Mouse (Mus musculus): Measurements from ENCODE around the gene Reep6. TPM values are rescaled to one million over a fixed set of nuclear protein-coding genes. Genes with fewer than 3 reads are reported as not detected.

Gene Reep6
- polyA plus RNA-seq, 1 experiment from 2014 or later: 2.0 TPM

GRCm38 (mm10) chr10:80385310-80385709 lies 55.6 kb downstream of the Reep6 start:
- ATAC-seq: peak; percentile 20
- H3K9ac ChIP-seq: peak overlapping the region; percentile 100
- peaks cover 38% of the 10 kb centered on the region for H3K4me1 ChIP-seq
- H3K9me3 ChIP-seq (replicated peaks): no peaks in the 10 kb centered on the region
- H3K4me3 ChIP-seq: peak overlapping the region; percentile 99
- peak overlapping the region; percentile 99 for H3K27ac ChIP-seq
- H3K36me3 ChIP-seq (ENCODE audit: poor library complexity, severe bottlenecking): peaks cover 56% of the 10 kb centered on the region
- H3K4me2 ChIP-seq: peak overlapping the region; percentile 97
- 3% methylated on average over 7 of the region's 7 CpGs for WGBS
- H3K27me3 ChIP-seq: no peaks in the 10 kb centered on the region

Small RNA genes lying within 50 kb of the gene (microRNA-seq; reads per million reads assigned to microRNA genes)
- not detected for gene Gm22721

Other genes starting within 250 kb of the Reep6 start
- 11.6 and 13.6 TPM in 2 replicates for gene Sbno2, start 224.4 kb upstream of the Reep6 start, polyA plus RNA-seq (2015; fragmentation: Nextera tagmentation; extraction: Ambion mirVana)
- gene Stk11, start 214.2 kb upstream of the Reep6 start, polyA plus RNA-seq (2015; fragmentation: Nextera tagmentation; extraction: Ambion mirVana): 20.7 and 21.6 TPM in 2 replicates
- gene Atp5d, start 191.3 kb upstream of the Reep6 start, polyA plus RNA-seq (2015; fragmentation: Nextera tagmentation; extraction: Ambion mirVana): 454 and 459 TPM in 2 replicates
- gene Cbarp, start 189.1 kb upstream of the Reep6 start, polyA plus RNA-seq (2015; fragmentation: Nextera tagmentation; extraction: Ambion mirVana): 21.2 and 26.8 TPM in 2 replicates
- 35.1 and 37.9 TPM in 2 replicates for gene Midn, start 181.7 kb upstream of the Reep6 start, polyA plus RNA-seq (2015; fragmentation: Nextera tagmentation; extraction: Ambion mirVana)
- 274 and 308 TPM in 2 replicates for gene Cirbp, start 164.0 kb upstream of the Reep6 start, polyA plus RNA-seq (2015; fragmentation: Nextera tagmentation; extraction: Ambion mirVana)
- gene 1600002K03Rik, start 157.0 kb upstream of the Reep6 start, polyA plus RNA-seq (2015; fragmentation: Nextera tagmentation; extraction: Ambion mirVana): 12.2 and 12.6 TPM in 2 replicates
- gene Efna2, start 150.5 kb upstream of the Reep6 start, polyA plus RNA-seq (2015; fragmentation: Nextera tagmentation; extraction: Ambion mirVana): 17.7 and 19.5 TPM in 2 replicates
- gene Mum1, start 103.5 kb upstream of the Reep6 start, polyA plus RNA-seq (2015; fragmentation: Nextera tagmentation; extraction: Ambion mirVana): 62.1 and 64.7 TPM in 2 replicates
- 267 and 274 TPM in 2 replicates for gene Ndufs7, start 80.8 kb upstream of the Reep6 start, polyA plus RNA-seq (2015; fragmentation: Nextera tagmentation; extraction: Ambion mirVana)
- gene Gamt, start 68.9 kb upstream of the Reep6 start, polyA plus RNA-seq (2015; fragmentation: Nextera tagmentation; extraction: Ambion mirVana): 18.2 and 18.3 TPM in 2 replicates
- gene Dazap1, start 68.5 kb upstream of the Reep6 start, polyA plus RNA-seq (2015; fragmentation: Nextera tagmentation; extraction: Ambion mirVana): 61.7 and 64.9 TPM in 2 replicates
- gene Rps15, start 37.5 kb upstream of the Reep6 start, polyA plus RNA-seq (2015; fragmentation: Nextera tagmentation; extraction: Ambion mirVana): 805 and 828 TPM in 2 replicates
- 129 and 140 TPM in 2 replicates for gene Apc2, start 34.0 kb upstream of the Reep6 start, polyA plus RNA-seq (2015; fragmentation: Nextera tagmentation; extraction: Ambion mirVana)
- 42.7 and 43.3 TPM in 2 replicates for gene 2310011J03Rik, start 9.4 kb upstream of the Reep6 start, polyA plus RNA-seq (2015; fragmentation: Nextera tagmentation; extraction: Ambion mirVana)
- gene Pcsk4, start 455 bp upstream of the Reep6 start, polyA plus RNA-seq (2015; fragmentation: Nextera tagmentation; extraction: Ambion mirVana): 2.9 and 3.0 TPM in 2 replicates
- gene Adamtsl5, start 18.5 kb downstream of the Reep6 start, polyA plus RNA-seq (2015; fragmentation: Nextera tagmentation; extraction: Ambion mirVana): 0.18 and 0.21 TPM in 2 replicates
- 0.40 and 0.64 TPM in 2 replicates for gene Plk5, start 26.5 kb downstream of the Reep6 start, polyA plus RNA-seq (2015; fragmentation: Nextera tagmentation; extraction: Ambion mirVana)
- 15.5 and 16.6 TPM in 2 replicates for gene Mex3d, start 57.7 kb downstream of the Reep6 start, polyA plus RNA-seq (2015; fragmentation: Nextera tagmentation; extraction: Ambion mirVana)
- 304 and 319 TPM in 2 replicates for gene Mbd3, start 69.6 kb downstream of the Reep6 start, polyA plus RNA-seq (2015; fragmentation: Nextera tagmentation; extraction: Ambion mirVana)
- 593 and 623 TPM in 2 replicates for gene Uqcr11, start 76.9 kb downstream of the Reep6 start, polyA plus RNA-seq (2015; fragmentation: Nextera tagmentation; extraction: Ambion mirVana)
- 112 and 119 TPM in 2 replicates for gene Tcf3, start 103.7 kb downstream of the Reep6 start, polyA plus RNA-seq (2015; fragmentation: Nextera tagmentation; extraction: Ambion mirVana)
- gene Onecut3, start 164.9 kb downstream of the Reep6 start, polyA plus RNA-seq (2015; fragmentation: Nextera tagmentation; extraction: Ambion mirVana): 0.35 and 0.57 TPM in 2 replicates
- 0.33 and 0.36 TPM in 2 replicates for gene Atp8b3, start 209.2 kb downstream of the Reep6 start, polyA plus RNA-seq (2015; fragmentation: Nextera tagmentation; extraction: Ambion mirVana)
- 27.5 and 30.8 TPM in 2 replicates for gene Rexo1, start 231.6 kb downstream of the Reep6 start, polyA plus RNA-seq (2015; fragmentation: Nextera tagmentation; extraction: Ambion mirVana)
- gene Klf16, start 247.4 kb downstream of the Reep6 start, polyA plus RNA-seq (2015; fragmentation: Nextera tagmentation; extraction: Ambion mirVana): 6.6 and 7.5 TPM in 2 replicates